Mouse (Mus musculus) limb, embryonic 12.5 days (tissue): ENCODE results near the gene Cactin. TPM values are rescaled to one million over a fixed set of nuclear protein-coding genes. Genes with fewer than 3 reads are reported as not detected.
A peak's percentile ranks its signal among the peaks of the same experiment; 100 is the strongest.

Experiments
- ATAC-seq: fragments of 200-750 bp; cut with Nextera tagmentation; 2 replicates; pipeline ENCODE4 v1.8.0; 2017; ENCODE audit warnings: low read depth, moderate TSS enrichment; ENCODE audit not compliant: insufficient number of reproducible peaks, insufficient read depth, low FRiP score, low TSS enrichment
- H3K27ac ChIP-seq: fragments of 300-500 bp; sonication (generic); 2 replicates; pipeline ENCODE4 v1.5.1; 2016; ENCODE audit warnings: mild to moderate bottlenecking, moderate library complexity
- H3K27me3 ChIP-seq: fragments of 300-500 bp; sonication (generic); 2 replicates; pipeline ENCODE4 v1.6.1; 2016; ENCODE audit warnings: mild to moderate bottlenecking, moderate library complexity
- H3K36me3 ChIP-seq: fragments of 300-500 bp; sonication (generic); 2 replicates; pipeline ENCODE4 v1.6.1; 2016; ENCODE audit warnings: mild to moderate bottlenecking, moderate library complexity
- H3K4me1 ChIP-seq: fragments of 300-500 bp; sonication (generic); replicated peaks from 2 replicates; pipeline ENCODE4 v1.6.1; 2016
- H3K4me2 ChIP-seq: fragments of 300-500 bp; sonication (generic); 2 replicates; pipeline ENCODE4 v1.6.1; 2016; ENCODE audit warnings: mild to moderate bottlenecking, moderate library complexity
- H3K4me3 ChIP-seq: fragments of 300-500 bp; sonication (generic); replicated peaks from 2 replicates; pipeline ENCODE4 v1.5.1; 2016; ENCODE audit warnings: mild to moderate bottlenecking
- H3K9ac ChIP-seq: fragments of 300-500 bp; sonication (generic); replicated peaks from 2 replicates; pipeline ENCODE4 v1.6.1; 2016; ENCODE audit warnings: mild to moderate bottlenecking, moderate library complexity
- H3K9me3 ChIP-seq: fragments of 300-500 bp; sonication (generic); 2 replicates; pipeline ENCODE4 v1.6.1; 2016; ENCODE audit warnings: mild to moderate bottlenecking, moderate library complexity
- WGBS: fragments of 180-500 bp; shearing (Covaris S2); methylation state at CpG from one replicate; pipeline ENCODE4 v1.1.7; 2016; 5-methylcytosine and 5-hydroxymethylcytosine counted together
- polyA plus RNA-seq: library from polyadenylated mRNA; unstranded; fragments of >200 nt; fragmentation: Nextera tagmentation; extraction: Ambion mirVana; gene quantifications from 2 replicates; pipeline ENCODE4 v1.2.1, GENCODE M21; 2016

The Cactin gene
- polyA plus RNA-seq, 1 experiment from 2014 or later: 57.7 TPM

- Histone ChIP-seq H3K27me3 (peaks cover 78% of the 10 kb centered on the region), H3K4me3 (no peak overlapping the region), H3K4me1 (peaks cover 40% of the 10 kb centered on the region), H3K27ac (no peak overlapping the region), H3K9me3 (no peaks in the 10 kb centered on the region), H3K9ac (no peak overlapping the region), H3K36me3 (peaks cover 30% of the 10 kb centered on the region), H3K4me2 (no peak overlapping the region)
- WGBS: 56% methylated on average over 8 of the region's 8 CpGs
- no peak for ATAC-seq
Observed at GRCm38 (mm10) chr10:81344421-81345161, 23.7 kb downstream of the Cactin start.

DNA sequence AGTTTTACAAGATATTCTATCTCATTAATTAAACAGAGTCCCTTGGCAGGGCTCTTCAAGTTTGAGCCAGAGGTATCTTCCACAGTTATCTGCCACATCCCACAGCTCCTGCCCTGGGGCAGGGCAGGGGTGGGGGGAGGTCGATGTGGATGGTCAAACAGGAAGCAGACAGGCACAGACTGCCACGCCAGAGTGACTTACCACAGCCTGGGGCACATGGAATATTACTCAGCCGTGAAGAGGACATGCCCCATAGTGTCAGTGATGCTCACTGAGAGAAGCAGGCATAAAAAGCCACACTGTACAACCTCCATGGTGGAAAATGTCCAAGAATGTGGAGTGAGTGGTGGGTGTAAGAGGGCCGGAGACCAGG is 24.2 kb downstream of the Cactin start:
- ATAC-seq: no peak
- WGBS: 77% methylated on average over 4 of the region's 4 CpGs
- peaks cover 30% of the 10 kb centered on the region for H3K36me3 ChIP-seq
- no peak overlapping the region for H3K27ac ChIP-seq
- no peak overlapping the region for H3K4me2 ChIP-seq
- no peak overlapping the region for H3K4me3 ChIP-seq
- peaks cover 42% of the 10 kb centered on the region for H3K4me1 ChIP-seq
- peaks cover 75% of the 10 kb centered on the region for H3K27me3 ChIP-seq
- H3K9me3 ChIP-seq: no peaks in the 10 kb centered on the region
- H3K9ac ChIP-seq: no peak overlapping the region

- H3K4me3 ChIP-seq: peak overlapping the region; percentile 28
- peaks cover 49% of the 10 kb centered on the region for H3K4me1 ChIP-seq
- H3K9ac ChIP-seq: peak overlapping the region; percentile 47; the same call in 1 of the 2 replicates
- H3K27me3 ChIP-seq: peaks cover 62% of the 10 kb centered on the region
- H3K36me3 ChIP-seq: peaks cover 30% of the 10 kb centered on the region
- 5% methylated on average over 55 of the region's 55 CpGs for WGBS
- H3K4me2 ChIP-seq: peak overlapping the region; percentile 58
- no peak for ATAC-seq
- no peaks in the 10 kb centered on the region for H3K9me3 ChIP-seq
- 0 out of 2 replicates have a peak overlapping the region, but pooled peaks have one; percentile 35 for H3K27ac ChIP-seq
Observed at GRCm38 (mm10) chr10:81346453-81347067, 25.7 kb downstream of the Cactin start.

DNA sequence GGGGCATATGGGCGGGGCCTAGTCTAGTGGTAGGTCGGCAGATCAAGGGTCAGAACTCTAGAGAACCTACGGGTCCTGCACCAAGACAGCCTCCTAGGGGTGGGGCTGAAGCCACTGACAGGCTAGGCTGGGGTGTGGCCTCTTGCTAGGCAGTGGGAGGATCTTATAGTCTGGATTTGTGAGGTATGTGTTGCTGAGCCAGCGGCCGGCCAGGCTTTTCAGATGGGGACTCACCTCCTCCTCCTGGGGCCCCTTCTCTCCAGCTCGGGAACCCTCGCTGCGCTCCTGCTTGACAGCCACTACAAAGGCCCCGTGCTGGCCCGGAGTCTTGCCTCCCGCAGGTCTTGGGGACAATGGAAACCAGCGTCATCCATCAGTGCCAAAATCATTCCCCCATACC is 28.2 kb downstream of the Cactin start:
- WGBS: 5% methylated on average over 12 of the region's 12 CpGs
- Histone ChIP-seq H3K27ac (peak overlapping the region; percentile 81), H3K9ac (peak overlapping the region; percentile 91), H3K27me3 (peaks cover 37% of the 10 kb centered on the region), H3K9me3 (no peaks in the 10 kb centered on the region), H3K4me2 (peak overlapping the region; percentile 92), H3K4me3 (peak overlapping the region; percentile 94), H3K36me3 (peaks cover 30% of the 10 kb centered on the region), H3K4me1 (peaks cover 47% of the 10 kb centered on the region)
- no peak for ATAC-seq

GRCm38 (mm10) chr10:81349961-81350350 is 29.1 kb downstream of the Cactin start:
- ATAC-seq: peak; percentile 4; the same call in 1 of the 2 replicates
- Histone ChIP-seq H3K9ac (peak overlapping the region; percentile 91), H3K9me3 (no peaks in the 10 kb centered on the region), H3K27me3 (peaks cover 29% of the 10 kb centered on the region), H3K36me3 (peaks cover 30% of the 10 kb centered on the region), H3K4me3 (peak overlapping the region; percentile 94), H3K27ac (peak overlapping the region; percentile 81), H3K4me2 (peak overlapping the region; percentile 92), H3K4me1 (peaks cover 47% of the 10 kb centered on the region)
- 0% methylated on average over 28 of the region's 29 CpGs for WGBS

DNA sequence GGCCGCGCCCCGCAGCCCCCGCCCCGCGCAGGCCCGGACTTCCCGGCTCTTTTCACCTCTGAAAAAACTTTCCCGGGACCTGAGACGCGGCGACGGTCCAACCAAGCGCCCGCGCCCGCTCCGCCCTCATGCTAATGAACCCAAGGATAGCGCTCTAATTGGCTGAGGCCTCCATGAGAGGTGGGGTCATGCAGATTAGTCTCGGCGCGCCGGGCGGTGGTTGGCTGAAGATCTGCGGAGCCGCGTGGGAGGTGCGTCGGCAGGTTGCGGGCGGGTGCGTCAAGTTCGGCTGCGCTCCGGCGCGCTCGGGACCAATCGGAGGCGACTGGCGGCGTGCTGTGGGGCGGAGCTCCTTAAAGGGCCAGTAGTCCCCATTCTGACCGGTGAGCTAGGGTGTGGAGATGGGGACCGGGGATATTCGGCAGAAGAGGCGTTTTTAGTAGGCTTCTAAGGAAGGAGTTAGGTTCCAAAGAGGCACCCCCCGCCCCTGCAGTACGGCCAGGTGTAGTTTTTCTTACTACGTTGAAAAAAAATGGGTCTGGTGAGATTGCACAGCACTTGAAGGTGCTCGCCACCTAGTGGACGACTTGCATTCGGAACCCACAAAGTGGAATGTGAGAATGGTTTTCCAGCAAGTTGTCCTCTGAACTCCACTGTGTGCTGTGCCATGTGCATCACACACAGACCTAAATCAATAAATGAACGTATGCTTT is 29.6 kb downstream of the Cactin start, which contains the start of gene Hmg20b:
TSS of gene Hmg20b (minus strand) at position 130 of the 713 bp plus-strand sequence.
- H3K27me3 ChIP-seq: peaks cover 23% of the 10 kb centered on the region
- under 1% methylated on average over 54 of the region's 54 CpGs for WGBS
- H3K9ac ChIP-seq: peak within 1 kb of the TSS; percentile 91
- H3K4me3 ChIP-seq: peak within 1 kb of the TSS; percentile 94
- H3K36me3 ChIP-seq: peaks cover 25% of the 10 kb centered on the region
- H3K27ac ChIP-seq: peak within 1 kb of the TSS; percentile 81
- peaks cover 47% of the 10 kb centered on the region for H3K4me1 ChIP-seq
- peak within 1 kb of the TSS; percentile 92 for H3K4me2 ChIP-seq
- H3K9me3 ChIP-seq: no peaks in the 10 kb centered on the region
- ATAC-seq: peak; percentile 90

DNA sequence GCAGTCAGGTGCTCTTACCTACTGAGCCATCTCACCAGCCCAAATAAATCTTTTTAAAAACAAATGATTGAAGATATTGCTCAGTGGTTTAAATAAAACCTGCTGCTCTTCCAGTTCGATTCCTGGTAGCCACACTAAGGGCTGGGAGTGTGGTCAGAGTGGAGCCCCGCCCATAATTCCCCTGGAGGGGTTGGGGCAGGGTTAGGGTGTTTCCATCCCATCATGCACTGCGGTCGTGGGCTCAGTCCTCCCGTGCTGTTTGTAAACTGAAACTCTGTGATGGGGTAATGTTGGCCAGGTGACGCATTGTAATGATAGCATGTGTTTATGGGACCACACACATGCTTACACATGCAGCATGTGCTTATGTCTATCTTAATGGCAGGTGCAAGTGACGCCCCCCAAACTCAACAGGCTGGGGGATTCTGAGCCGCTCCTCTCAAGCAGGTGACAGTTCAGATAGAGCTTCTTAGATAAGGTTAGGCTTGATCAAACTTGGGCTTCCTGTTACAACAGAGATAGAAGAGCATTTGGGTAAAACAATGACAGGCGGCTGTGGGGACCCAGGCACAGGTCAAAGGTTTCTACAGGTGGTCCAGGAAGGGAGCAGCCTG is 30.9 kb downstream of the Cactin start:
- H3K27ac ChIP-seq: no peak overlapping the region
- peaks cover 19% of the 10 kb centered on the region for H3K36me3 ChIP-seq
- no peak overlapping the region for H3K4me3 ChIP-seq
- no peak overlapping the region for H3K4me2 ChIP-seq
- peaks cover 48% of the 10 kb centered on the region for H3K4me1 ChIP-seq
- no peak for ATAC-seq
- no peak overlapping the region for H3K9ac ChIP-seq
- H3K9me3 ChIP-seq: no peaks in the 10 kb centered on the region
- WGBS: 21% methylated on average over 9 of the region's 9 CpGs
- H3K27me3 ChIP-seq: 0 out of 2 replicates have a peak, but pooled peaks cover 12% of the 10 kb centered on the region

- H3K36me3 ChIP-seq: no peaks in the 10 kb centered on the region
- H3K4me1 ChIP-seq: peaks cover 48% of the 10 kb centered on the region
- H3K9ac ChIP-seq: no peak overlapping the region
- peaks cover 12% of the 10 kb centered on the region; the same call in 1 of the 2 replicates for H3K27me3 ChIP-seq
- WGBS: 67% methylated on average over 9 of the region's 9 CpGs
- ATAC-seq: no peak
- H3K4me3 ChIP-seq: no peak overlapping the region
- H3K4me2 ChIP-seq: no peak overlapping the region
- H3K27ac ChIP-seq: no peak overlapping the region
- no peaks in the 10 kb centered on the region for H3K9me3 ChIP-seq
Observed at GRCm38 (mm10) chr10:81354738-81355477, 34.0 kb downstream of the Cactin start.

DNA sequence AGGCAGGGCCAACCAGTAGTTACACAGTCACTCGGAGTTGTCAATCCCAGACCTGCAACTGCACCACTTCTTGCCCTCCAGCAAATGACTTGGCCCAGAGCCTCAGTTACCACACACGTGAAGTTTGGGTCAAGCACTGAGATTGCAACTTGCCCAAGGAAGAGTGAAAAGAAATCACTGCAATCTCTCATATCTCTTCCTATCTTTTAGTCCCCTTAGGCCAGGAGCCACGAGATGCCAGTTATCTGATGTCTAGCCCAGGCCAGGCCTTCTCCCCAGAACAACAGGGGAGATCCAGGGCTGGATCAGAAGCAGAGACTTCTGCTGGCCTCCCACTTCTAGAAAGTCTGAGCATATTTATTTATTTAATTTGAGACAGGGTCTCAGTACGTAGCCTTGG is 34.6 kb downstream of the Cactin start:
- Histone ChIP-seq H3K9me3 (no peaks in the 10 kb centered on the region), H3K9ac (no peak overlapping the region; the same call in 1 of the 2 replicates), H3K4me2 (no peak overlapping the region), H3K27ac (no peak overlapping the region), H3K27me3 (peaks cover 12% of the 10 kb centered on the region; the same call in 1 of the 2 replicates), H3K36me3 (no peaks in the 10 kb centered on the region), H3K4me1 (peaks cover 50% of the 10 kb centered on the region), H3K4me3 (no peak overlapping the region)
- 86% methylated on average over 4 of the region's 4 CpGs for WGBS
- ATAC-seq: no peak

GRCm38 (mm10) chr10:81356352-81356990 is 35.6 kb downstream of the Cactin start:
- H3K9ac ChIP-seq: 0 out of 2 replicates have a peak overlapping the region, but pooled peaks have one; percentile 12
- peak overlapping the region; percentile 94 for H3K4me2 ChIP-seq
- WGBS: 44% methylated on average over 12 of the region's 12 CpGs
- ATAC-seq: no peak
- no peak overlapping the region for H3K27ac ChIP-seq
- peak overlapping the region; percentile 75; the same call in 1 of the 2 replicates for H3K4me3 ChIP-seq
- no peaks in the 10 kb centered on the region; the same call in 1 of the 2 replicates for H3K36me3 ChIP-seq
- H3K9me3 ChIP-seq: no peaks in the 10 kb centered on the region
- peaks cover 12% of the 10 kb centered on the region; the same call in 1 of the 2 replicates for H3K27me3 ChIP-seq
- H3K4me1 ChIP-seq: peaks cover 48% of the 10 kb centered on the region
